Mouse (Mus musculus) lung, embryonic 16.5 days (tissue): ENCODE results near the gene Carf. TPM values are rescaled to one million over a fixed set of nuclear protein-coding genes. Genes with fewer than 3 reads are reported as not detected.
"Not testable (repeated sequence)": the region's sequence is repeated elsewhere in the genome, so short reads cannot be mapped to it uniquely, and the experiment has no call there.

ENCODE experiments used
- ATAC-seq: fragments of 200-750 bp; cut with Nextera tagmentation; 2 replicates; pipeline ENCODE4 v1.8.0; 2017; ENCODE audit warnings: low read depth, mild to moderate bottlenecking, moderate library complexity
- H3K27ac ChIP-seq: fragments of 300-500 bp; sonication (generic); 2 replicates; pipeline ENCODE4 v1.5.1; 2014; ENCODE audit warnings: mild to moderate bottlenecking, control low read depth, low read length
- H3K27me3 ChIP-seq: fragments of 300-500 bp; sonication (generic); 2 replicates; pipeline ENCODE4 v1.6.1; 2014; ENCODE audit warnings: low read depth, low read length, mixed read lengths; ENCODE audit not compliant: control insufficient read depth, insufficient read depth
- H3K36me3 ChIP-seq: fragments of 300-500 bp; sonication (generic); 2 replicates; pipeline ENCODE4 v1.6.1; 2014; ENCODE audit warnings: low read length; ENCODE audit not compliant: control insufficient read depth, insufficient read depth
- H3K4me1 ChIP-seq: fragments of 300-500 bp; sonication (generic); replicated peaks from 2 replicates; pipeline ENCODE4 v1.6.1; 2014; ENCODE audit warnings: low read length, mixed read lengths; ENCODE audit not compliant: control insufficient read depth, insufficient read depth
- H3K4me2 ChIP-seq: fragments of 300-500 bp; sonication (generic); 2 replicates; pipeline ENCODE4 v1.6.1; 2014; ENCODE audit warnings: low read depth, low read length, control low read depth
- H3K4me3 ChIP-seq: fragments of 300-500 bp; sonication (generic); 2 replicates; pipeline ENCODE4 v1.5.1; 2014; ENCODE audit warnings: mild to moderate bottlenecking, low read length, control low read depth
- H3K9ac ChIP-seq: fragments of 300-500 bp; sonication (generic); 2 replicates; pipeline ENCODE4 v1.6.1; 2014; ENCODE audit warnings: low read length, control low read depth
- H3K9me3 ChIP-seq: fragments of 300-500 bp; sonication (generic); 2 replicates; pipeline ENCODE4 v1.6.1; 2016; ENCODE audit warnings: low read length; ENCODE audit not compliant: control insufficient read depth
- WGBS: fragments of 180-500 bp; shearing (Covaris S2); extraction: QIAGEN DNeasy Blood & Tissue Kit; methylation state at CpG from one replicate; pipeline ENCODE4 v1.1.7; 2014; 5-methylcytosine and 5-hydroxymethylcytosine counted together
- polyA plus RNA-seq: library from polyadenylated mRNA; unstranded; fragments of >200 nt; fragmentation: Nextera tagmentation; extraction: Ambion mirVana; gene quantifications from 2 replicates; pipeline ENCODE4 v1.2.1, GENCODE M21; 2015

The Carf gene
- polyA plus RNA-seq, 1 experiment from 2014 or later = 5.8 TPM

- Histone ChIP-seq H3K4me3 (no peak overlapping the region), H3K4me2 (no peak overlapping the region), H3K9me3 (no peaks in the 10 kb centered on the region), H3K4me1 (no peaks in the 10 kb centered on the region), H3K36me3 (no peaks in the 10 kb centered on the region), H3K9ac (no peak overlapping the region), H3K27ac (no peak overlapping the region), H3K27me3 (no peaks in the 10 kb centered on the region)
- ATAC-seq = no peak
- 50% methylated on average over 2 of the region's 2 CpGs for WGBS
These were observed 72.2 kb downstream of the Carf start for GRCm38 (mm10) chr1:60170251-60170650.

- Histone ChIP-seq H3K9me3 (no peaks in the 10 kb centered on the region), H3K27ac (no peak overlapping the region), H3K36me3 (no peaks in the 10 kb centered on the region), H3K9ac (no peak overlapping the region), H3K4me3 (no peak overlapping the region), H3K4me1 (no peaks in the 10 kb centered on the region), H3K27me3 (no peaks in the 10 kb centered on the region), H3K4me2 (no peak overlapping the region)
- no peak for ATAC-seq
- 75% methylated on average over 3 of the region's 3 CpGs for WGBS
These were observed 75.1 kb downstream of the Carf start for GRCm38 (mm10) chr1:60173119-60173518.

GRCm38 (mm10) chr1:60177814-60178213, 79.8 kb downstream of the Carf start:
- H3K9ac ChIP-seq, H3K4me3 ChIP-seq, H3K4me1 ChIP-seq, H3K27me3 ChIP-seq, H3K9me3 ChIP-seq, H3K4me2 ChIP-seq, H3K36me3 ChIP-seq, H3K27ac ChIP-seq, ATAC-seq: not testable (repeated sequence)
- 92% methylated on average over 1 of the region's 1 CpGs for WGBS

GRCm38 (mm10) chr1:60179376-60179775, 81.3 kb downstream of the Carf start:
- Histone ChIP-seq H3K9me3 (no peaks in the 10 kb centered on the region), H3K27ac (no peak overlapping the region), H3K4me2 (peak overlapping the region; percentile 61), H3K9ac (peak overlapping the region; percentile 73), H3K27me3 (no peaks in the 10 kb centered on the region), H3K36me3 (no peaks in the 10 kb centered on the region), H3K4me3 (peak overlapping the region; percentile 84), H3K4me1 (peaks cover 9% of the 10 kb centered on the region)
- WGBS = 21% methylated on average over 4 of the region's 4 CpGs
- ATAC-seq = no peak

GRCm38 (mm10) chr1:60179932-60180783, 82.1 kb downstream of the Carf start, which contains the start of gene Nbeal1:
TSS of gene Nbeal1 (plus strand) at chr1:60180599.
- no peaks in the 10 kb centered on the region for H3K27me3 ChIP-seq
- H3K4me1 ChIP-seq = peaks cover 9% of the 10 kb centered on the region
- peak within 1 kb of the TSS; percentile 81 for H3K9ac ChIP-seq
- under 1% methylated on average over 73 of the region's 74 CpGs for WGBS
- H3K9me3 ChIP-seq = no peaks in the 10 kb centered on the region
- H3K36me3 ChIP-seq = no peaks in the 10 kb centered on the region
- peak within 1 kb of the TSS; percentile 84 for H3K4me3 ChIP-seq
- H3K4me2 ChIP-seq = peak within 1 kb of the TSS; percentile 61
- H3K27ac ChIP-seq = peak within 1 kb of the TSS; percentile 98
- ATAC-seq = peak; percentile 99

GRCm38 (mm10) chr1:60180784-60181221, 82.8 kb downstream of the Carf start:
- Histone ChIP-seq H3K4me3 (peak overlapping the region; percentile 84), H3K9ac (peak overlapping the region; percentile 81), H3K36me3 (no peaks in the 10 kb centered on the region), H3K9me3 (no peaks in the 10 kb centered on the region), H3K27ac (peak overlapping the region; percentile 98), H3K27me3 (no peaks in the 10 kb centered on the region), H3K4me2 (peak overlapping the region; percentile 56), H3K4me1 (peaks cover 9% of the 10 kb centered on the region)
- under 1% methylated on average over 30 of the region's 30 CpGs for WGBS
- ATAC-seq = peak; percentile 87

GRCm38 (mm10) chr1:60188454-60188853, 90.4 kb downstream of the Carf start:
- Histone ChIP-seq H3K9me3 (no peaks in the 10 kb centered on the region), H3K4me1 (no peaks in the 10 kb centered on the region), H3K9ac (no peak overlapping the region), H3K27me3 (no peaks in the 10 kb centered on the region), H3K27ac (no peak overlapping the region), H3K4me3 (no peak overlapping the region), H3K4me2 (no peak overlapping the region), H3K36me3 (no peaks in the 10 kb centered on the region)
- no peak for ATAC-seq

- peaks cover 14% of the 10 kb centered on the region for H3K36me3 ChIP-seq
- no peaks in the 10 kb centered on the region for H3K4me1 ChIP-seq
- H3K9ac ChIP-seq = no peak overlapping the region
- ATAC-seq = no peak
- no peaks in the 10 kb centered on the region for H3K9me3 ChIP-seq
- H3K4me2 ChIP-seq = no peak overlapping the region
- 62% methylated on average over 3 of the region's 3 CpGs for WGBS
- no peaks in the 10 kb centered on the region for H3K27me3 ChIP-seq
- no peak overlapping the region for H3K4me3 ChIP-seq
- no peak overlapping the region for H3K27ac ChIP-seq
These were observed 98.8 kb downstream of the Carf start for GRCm38 (mm10) chr1:60196813-60197212.

GRCm38 (mm10) chr1:60199006-60199405, 101.0 kb downstream of the Carf start:
- Histone ChIP-seq H3K27ac (no peak overlapping the region), H3K4me1 (no peaks in the 10 kb centered on the region), H3K9ac (no peak overlapping the region), H3K9me3 (no peaks in the 10 kb centered on the region), H3K36me3 (peaks cover 24% of the 10 kb centered on the region), H3K4me3 (no peak overlapping the region), H3K27me3 (no peaks in the 10 kb centered on the region), H3K4me2 (no peak overlapping the region)
- no peak for ATAC-seq
- WGBS = 58% methylated on average over 4 of the region's 4 CpGs
